Mouse (Mus musculus): ENCODE results near the gene Rimbp2.

Gene Rimbp2

GRCm38 (mm10) chr5:128846433-128847040, 106.7 kb downstream of the Rimbp2 start:
- DNase-seq (ENCODE audit: extremely low spot score, low spot score) = no peak

GRCm38 (mm10) chr5:128845033-128845432, 108.3 kb downstream of the Rimbp2 start:
- DNase-seq (ENCODE audit: extremely low spot score, low spot score) = no peak

- no peak for DNase-seq (ENCODE audit: extremely low spot score, low spot score)
These were observed 109.3 kb downstream of the Rimbp2 start for GRCm38 (mm10) chr5:128843982-128844381.

GRCm38 (mm10) chr5:128841541-128841940, 111.7 kb downstream of the Rimbp2 start:
- DNase-seq (ENCODE audit: extremely low spot score, low spot score) = no peak

GRCm38 (mm10) chr5:128837045-128837444, 116.2 kb downstream of the Rimbp2 start:
- DNase-seq (ENCODE audit: extremely low spot score, low spot score) = no peak

GRCm38 (mm10) chr5:128834126-128834525, 119.2 kb downstream of the Rimbp2 start:
- DNase-seq (ENCODE audit: extremely low spot score, low spot score) = no peak

- DNase-seq (ENCODE audit: extremely low spot score, low spot score) = no peak
These were observed 130.4 kb downstream of the Rimbp2 start for GRCm38 (mm10) chr5:128822843-128823242.

GRCm38 (mm10) chr5:128819638-128820285, 133.5 kb downstream of the Rimbp2 start:
- no peak for DNase-seq (ENCODE audit: extremely low spot score, low spot score)

- no peak for DNase-seq (ENCODE audit: extremely low spot score, low spot score)
These were observed 137.7 kb downstream of the Rimbp2 start for GRCm38 (mm10) chr5:128815629-128816028.

- no peak for DNase-seq (ENCODE audit: extremely low spot score, low spot score)
These were observed 138.2 kb downstream of the Rimbp2 start for GRCm38 (mm10) chr5:128815078-128815477.

GRCm38 (mm10) chr5:128813121-128813520, 140.2 kb downstream of the Rimbp2 start:
- no peak for DNase-seq (ENCODE audit: extremely low spot score, low spot score)

GRCm38 (mm10) chr5:128811431-128811830, 141.9 kb downstream of the Rimbp2 start:
- DNase-seq (ENCODE audit: extremely low spot score, low spot score) = no peak

GRCm38 (mm10) chr5:128810006-128810405, 143.3 kb downstream of the Rimbp2 start:
- DNase-seq (ENCODE audit: extremely low spot score, low spot score) = no peak

- DNase-seq (ENCODE audit: extremely low spot score, low spot score) = peak; percentile 55
These were observed 143.9 kb downstream of the Rimbp2 start for GRCm38 (mm10) chr5:128809406-128809805.

GRCm38 (mm10) chr5:128808547-128809182, 144.6 kb downstream of the Rimbp2 start:
- DNase-seq (ENCODE audit: extremely low spot score, low spot score) = no peak

- no peak for DNase-seq (ENCODE audit: extremely low spot score, low spot score)
These were observed 145.9 kb downstream of the Rimbp2 start for GRCm38 (mm10) chr5:128807408-128807807.

- no peak for DNase-seq (ENCODE audit: extremely low spot score, low spot score)
These were observed 146.8 kb downstream of the Rimbp2 start for GRCm38 (mm10) chr5:128806296-128806998.

GRCm38 (mm10) chr5:128805092-128805491, 148.2 kb downstream of the Rimbp2 start:
- DNase-seq (ENCODE audit: extremely low spot score, low spot score) = no peak

- no peak for DNase-seq (ENCODE audit: extremely low spot score, low spot score)
These were observed 152.7 kb downstream of the Rimbp2 start for GRCm38 (mm10) chr5:128800592-128800991.

- no peak for DNase-seq (ENCODE audit: extremely low spot score, low spot score)
These were observed 171.7 kb downstream of the Rimbp2 start for GRCm38 (mm10) chr5:128781621-128782020.

- DNase-seq (ENCODE audit: extremely low spot score, low spot score) = no peak
These were observed 176.9 kb downstream of the Rimbp2 start for GRCm38 (mm10) chr5:128776386-128776785.

- peak; percentile 47 for DNase-seq (ENCODE audit: extremely low spot score, low spot score)
These were observed 184.2 kb downstream of the Rimbp2 start for GRCm38 (mm10) chr5:128769026-128769631.
